Mouse (Mus musculus): ENCODE data around the gene Mmrn1. TPM values are rescaled to one million over a fixed set of nuclear protein-coding genes. Genes with fewer than 3 reads are reported as not detected.
"Not testable (repeated sequence)": the region's sequence is repeated elsewhere in the genome, so short reads cannot be mapped to it uniquely, and the experiment has no call there.

Gene Mmrn1
- total RNA-seq (2015) (0.73 and 1.9 TPM in 2 replicates), total RNA-seq (2017) (0.29 and 3.5 TPM in 2 replicates)

DNA sequence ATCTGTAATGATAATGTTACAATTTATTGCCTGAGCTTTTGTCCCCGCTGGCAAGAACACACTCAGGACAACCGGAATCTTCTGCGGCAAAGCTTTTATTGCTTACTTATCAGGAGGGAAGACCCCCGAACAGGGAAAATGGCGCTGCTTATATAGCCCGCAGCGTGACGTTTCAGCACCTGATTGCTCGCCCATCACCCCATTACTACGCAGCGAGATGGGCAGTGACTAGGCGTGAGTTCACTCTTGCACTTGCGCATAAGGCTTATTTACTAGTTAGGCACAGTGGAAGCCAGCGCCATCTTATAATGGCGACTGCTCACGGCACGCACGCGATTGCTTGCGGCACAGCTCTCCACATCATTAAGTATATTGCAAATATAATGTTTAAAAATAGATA, at the start of gene Mmrn1:
Mmrn1 (plus strand) TSS at position 301 of the 400 bp plus-strand sequence.
- ATAC-seq (replicated peaks; ENCODE audit: poor library complexity) = not testable (repeated sequence)

DNA sequence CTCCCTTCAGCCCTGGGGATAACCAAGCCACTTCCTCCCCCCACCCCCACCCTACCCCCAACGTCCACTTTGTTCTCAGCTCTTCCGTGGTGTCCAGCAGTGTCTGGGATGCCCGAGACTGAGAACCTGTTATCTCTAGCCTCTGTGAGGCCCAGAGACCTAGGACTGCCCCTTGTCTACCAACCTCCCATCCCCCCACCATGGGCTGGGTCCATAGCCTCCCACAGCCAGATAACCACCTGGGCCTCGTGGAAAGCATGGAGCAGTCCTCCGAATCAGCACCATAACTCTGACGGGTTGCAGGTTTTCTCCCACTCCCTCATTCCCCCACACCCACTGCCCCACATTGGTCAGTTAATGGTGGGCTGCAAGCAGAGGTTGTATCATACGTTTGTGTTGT, 44.4 kb upstream of the Mmrn1 start:
- ATAC-seq (replicated peaks; ENCODE audit: poor library complexity) = no peak

DNA sequence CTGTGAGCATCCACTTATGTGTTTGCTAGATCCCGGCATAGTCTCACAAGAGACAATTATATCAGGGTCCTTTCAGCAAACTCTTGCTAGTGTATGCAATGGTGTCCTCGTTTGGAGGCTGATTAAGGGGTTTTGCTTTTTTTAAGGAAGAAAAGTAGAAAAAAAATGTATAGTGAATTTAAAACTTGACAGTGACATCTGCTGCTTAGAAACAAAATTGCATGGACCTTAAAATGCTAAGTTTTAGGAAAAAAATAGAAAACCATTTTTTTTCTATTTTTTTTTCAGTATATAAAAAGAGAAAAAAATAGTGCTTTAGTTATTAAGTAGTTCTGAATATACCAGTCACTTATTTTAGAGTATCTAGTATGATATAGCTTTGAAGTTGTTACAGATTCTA, 43.2 kb upstream of the Mmrn1 start:
- no peak for ATAC-seq (replicated peaks; ENCODE audit: poor library complexity)

DNA sequence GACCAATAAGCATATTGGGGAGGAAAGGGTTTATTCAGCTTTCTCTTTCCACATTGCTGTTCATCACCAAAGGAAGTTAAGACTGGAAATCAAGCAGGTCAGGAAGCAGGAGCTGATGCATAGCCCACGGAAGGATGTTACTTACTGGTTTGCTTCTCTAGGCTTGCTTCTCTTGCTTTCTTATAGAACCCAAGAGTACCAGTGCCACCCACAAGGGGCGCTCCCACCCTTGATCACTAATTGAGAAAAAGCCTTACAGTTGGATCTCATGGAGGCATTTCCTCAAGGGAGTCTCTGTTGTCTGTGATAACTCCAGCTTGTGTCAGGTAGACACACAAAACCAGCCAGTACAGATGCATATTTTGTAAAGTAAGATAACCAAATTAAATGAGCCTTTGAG, 17.5 kb upstream of the Mmrn1 start:
- no peak for ATAC-seq (replicated peaks; ENCODE audit: poor library complexity)

DNA sequence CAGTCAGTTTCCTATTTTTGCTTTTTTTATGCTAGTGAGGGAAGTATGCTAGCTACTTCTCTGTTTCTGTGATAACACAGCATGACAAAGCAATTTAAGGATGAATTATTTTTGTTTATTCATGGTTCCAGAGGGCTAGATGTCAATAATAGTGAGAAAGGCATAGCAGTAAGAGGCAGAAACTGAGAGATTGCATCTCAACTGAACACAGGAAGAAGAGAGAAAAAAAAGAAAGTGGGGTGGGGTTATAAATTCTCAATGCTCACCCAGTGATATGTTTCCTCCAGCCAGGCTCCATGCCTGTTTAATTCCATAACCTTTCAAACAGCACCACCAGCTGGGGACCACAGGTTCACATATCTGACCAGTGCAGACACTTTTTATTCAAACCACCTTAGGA, 6.6 kb downstream of the Mmrn1 start:
- ATAC-seq (replicated peaks; ENCODE audit: poor library complexity) = peak; percentile 74

DNA sequence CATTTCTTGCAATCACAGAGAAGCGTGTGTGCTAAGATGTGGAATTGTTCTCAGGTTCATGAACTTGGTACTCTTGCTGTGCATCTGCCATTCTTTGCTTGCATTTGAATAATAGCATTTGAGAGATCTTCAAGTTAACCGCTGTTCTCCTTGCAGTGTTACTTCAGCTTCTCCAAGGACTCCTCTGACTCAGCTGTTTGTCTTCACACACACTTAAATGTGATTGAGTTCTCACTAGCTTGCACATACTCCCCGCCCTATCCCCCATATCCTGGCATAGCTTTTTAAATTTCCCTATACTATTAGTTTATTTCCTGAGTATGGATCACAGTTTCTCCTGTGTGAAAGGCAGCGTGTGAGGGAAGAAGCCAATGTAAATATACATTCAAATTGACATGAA, 10.1 kb downstream of the Mmrn1 start:
- ATAC-seq (replicated peaks; ENCODE audit: poor library complexity) = peak; percentile 2; the same call in 1 of the 2 replicates

DNA sequence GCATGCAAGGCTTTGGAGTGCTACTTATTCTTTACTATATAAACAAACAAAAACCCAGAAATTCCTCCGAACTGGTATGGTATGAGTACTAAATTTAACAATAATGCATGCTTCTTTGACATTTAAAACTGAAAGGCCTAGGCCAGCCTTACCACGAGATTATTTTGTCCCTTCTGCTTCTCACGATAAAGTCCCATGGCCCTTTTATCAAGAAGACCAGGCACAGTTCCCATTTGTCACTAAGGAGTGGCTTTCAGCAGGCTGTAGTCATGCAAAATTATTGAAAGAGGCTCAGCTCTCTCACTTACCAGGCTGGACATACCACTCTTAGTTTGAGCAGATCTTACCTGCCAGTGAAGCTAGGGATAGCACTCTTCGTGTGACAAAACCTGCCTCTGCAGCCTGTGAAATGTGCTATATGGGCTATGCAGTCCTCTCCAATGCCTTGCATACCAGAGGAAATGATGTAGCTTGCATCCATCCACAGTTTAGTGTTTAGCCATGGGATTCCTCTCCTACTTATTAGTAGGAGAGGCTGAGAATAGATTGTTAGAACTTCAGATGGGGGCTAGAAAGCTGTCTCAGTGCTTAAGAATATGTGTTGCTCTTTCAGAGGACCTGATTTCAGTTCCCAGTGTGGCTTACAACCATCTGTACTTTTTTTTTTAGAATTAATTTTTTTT, 10.8 kb downstream of the Mmrn1 start:
- peak; percentile 93 for ATAC-seq (replicated peaks; ENCODE audit: poor library complexity)

DNA sequence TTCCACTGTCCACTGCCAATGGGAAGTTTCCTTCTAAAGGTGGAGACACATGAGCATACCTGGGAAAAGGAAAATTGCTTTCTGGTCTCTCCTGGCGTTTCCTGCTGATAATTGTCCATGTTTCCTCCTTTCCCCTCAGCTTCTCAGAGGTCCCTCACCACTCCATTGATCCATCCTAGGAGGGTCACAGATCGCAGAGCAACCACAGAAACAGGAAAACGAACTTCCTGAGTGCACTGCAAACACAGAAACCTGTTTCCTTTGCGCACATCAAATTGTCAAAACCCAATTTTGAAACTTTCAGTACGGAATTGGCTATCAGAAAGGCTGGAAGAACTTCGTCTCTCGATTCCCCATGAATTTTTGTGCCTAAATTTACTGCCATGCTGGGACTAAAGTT, 19.4 kb downstream of the Mmrn1 start:
- no peak for ATAC-seq (replicated peaks; ENCODE audit: poor library complexity)

DNA sequence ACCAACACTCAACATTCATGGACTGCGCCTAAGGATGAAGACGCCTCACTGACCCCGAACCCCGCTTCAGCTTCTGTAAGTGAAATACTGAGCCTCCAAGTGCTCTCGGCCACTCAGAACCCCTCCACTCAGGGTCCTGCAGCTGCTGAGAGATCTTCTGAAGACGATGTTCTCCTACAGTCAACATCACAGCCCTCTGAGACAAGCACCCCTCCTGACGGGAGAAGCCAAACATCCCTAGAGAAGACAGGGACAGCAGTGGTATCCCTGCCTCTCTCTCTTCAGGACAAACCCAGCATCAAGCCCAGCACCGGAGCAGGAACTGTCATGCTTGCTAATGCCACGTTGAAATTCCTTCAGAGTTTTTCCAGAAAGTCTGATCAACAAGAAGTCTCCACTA, 19.8 kb downstream of the Mmrn1 start:
- ATAC-seq (replicated peaks; ENCODE audit: poor library complexity) = peak; percentile 38; the same call in 1 of the 2 replicates

DNA sequence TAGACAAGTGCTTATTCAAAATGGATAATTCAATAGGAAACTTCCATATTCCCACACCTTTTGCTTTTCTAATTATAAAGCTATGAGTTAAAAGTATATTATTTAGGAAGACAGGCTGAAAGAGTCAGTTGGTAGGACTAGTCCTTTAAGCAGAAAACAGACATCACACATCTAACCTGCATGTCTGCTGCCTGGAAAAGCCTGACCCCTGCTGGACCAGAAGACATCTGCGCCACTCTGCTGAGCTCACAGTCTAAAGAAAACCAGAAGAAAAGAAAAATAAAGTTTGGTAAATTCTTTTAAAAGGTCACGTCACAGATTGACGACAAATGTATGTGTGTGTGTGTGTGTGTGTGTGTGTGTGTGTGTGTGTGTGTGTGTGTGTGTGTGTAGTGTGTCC, 25.6 kb downstream of the Mmrn1 start:
- ATAC-seq (replicated peaks; ENCODE audit: poor library complexity) = peak; percentile 99

DNA sequence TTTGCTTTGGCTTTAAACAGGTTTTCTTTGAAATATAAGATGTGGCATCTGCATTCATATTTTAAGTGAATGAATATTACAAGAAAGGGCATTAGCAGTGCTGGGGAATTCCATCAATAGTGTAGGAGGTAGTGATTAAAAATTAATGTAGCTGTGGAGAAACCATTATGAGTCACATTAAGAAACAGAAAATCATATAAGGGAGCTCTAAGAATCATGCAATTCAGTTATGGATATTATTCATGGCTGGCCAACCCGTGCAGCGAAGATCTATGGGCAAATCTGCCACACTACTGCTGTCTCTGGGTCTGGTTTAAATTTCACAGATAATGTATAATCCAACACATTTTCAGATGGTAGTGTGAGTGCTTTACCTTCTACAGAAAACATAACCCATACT, 36.5 kb downstream of the Mmrn1 start:
- no peak for ATAC-seq (replicated peaks; ENCODE audit: poor library complexity)

DNA sequence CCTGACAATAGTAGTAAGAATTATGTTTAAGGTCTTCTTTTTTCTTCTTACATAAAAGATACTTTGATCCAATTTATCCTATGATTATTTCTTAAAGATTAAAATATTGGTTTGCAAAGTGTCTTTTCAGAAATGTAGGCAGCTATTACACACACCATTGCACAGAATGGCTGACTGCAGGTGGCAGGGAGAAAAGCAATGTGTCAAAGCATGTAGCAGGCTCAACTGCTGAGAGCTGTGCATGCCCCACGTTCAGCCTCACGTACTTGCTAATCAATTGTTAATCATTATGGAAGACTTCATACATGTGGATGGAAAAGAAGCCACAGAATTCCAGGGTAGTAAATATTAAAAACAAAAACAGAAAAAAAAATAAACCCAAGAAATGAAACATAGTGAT, 37.1 kb downstream of the Mmrn1 start:
- ATAC-seq (replicated peaks; ENCODE audit: poor library complexity) = no peak

DNA sequence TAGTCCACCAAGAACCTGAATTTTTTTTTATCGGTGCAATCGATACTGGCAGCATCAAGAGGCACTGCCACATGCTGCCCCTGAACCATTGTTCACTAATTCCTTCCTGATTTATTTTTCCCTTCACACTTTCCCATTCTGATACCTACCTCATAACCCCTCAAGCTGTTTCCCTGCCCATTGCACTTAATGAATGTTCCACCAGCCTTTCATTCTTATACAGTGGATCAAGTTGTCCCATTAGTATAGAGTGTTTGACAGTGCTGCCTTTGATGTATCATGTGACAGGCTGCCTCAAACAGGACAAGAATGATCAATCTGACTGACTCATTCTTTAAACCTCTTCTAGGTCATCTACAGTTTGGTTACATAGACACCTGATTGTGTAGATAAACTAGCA, 37.9 kb downstream of the Mmrn1 start:
- no peak for ATAC-seq (replicated peaks; ENCODE audit: poor library complexity)

DNA sequence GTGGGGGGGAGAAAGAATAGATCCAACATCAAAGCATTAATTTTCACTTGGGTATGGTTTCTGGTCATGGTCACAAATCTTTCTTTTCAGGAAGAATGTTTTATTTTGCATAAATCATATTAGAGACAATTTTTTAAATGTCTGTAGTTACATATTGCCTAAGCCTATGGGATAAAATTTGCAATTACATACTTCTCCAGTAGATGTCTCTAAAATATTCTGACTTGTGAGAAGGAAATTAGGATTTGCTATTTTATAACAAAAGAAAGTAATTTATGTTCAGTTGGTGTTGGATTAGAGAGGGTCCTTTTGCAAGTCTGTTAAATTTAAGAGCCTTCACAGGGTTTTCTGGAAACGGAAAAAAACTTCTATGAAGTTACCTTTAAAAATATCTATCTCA, 39.0 kb downstream of the Mmrn1 start:
- ATAC-seq (replicated peaks; ENCODE audit: poor library complexity) = no peak

DNA sequence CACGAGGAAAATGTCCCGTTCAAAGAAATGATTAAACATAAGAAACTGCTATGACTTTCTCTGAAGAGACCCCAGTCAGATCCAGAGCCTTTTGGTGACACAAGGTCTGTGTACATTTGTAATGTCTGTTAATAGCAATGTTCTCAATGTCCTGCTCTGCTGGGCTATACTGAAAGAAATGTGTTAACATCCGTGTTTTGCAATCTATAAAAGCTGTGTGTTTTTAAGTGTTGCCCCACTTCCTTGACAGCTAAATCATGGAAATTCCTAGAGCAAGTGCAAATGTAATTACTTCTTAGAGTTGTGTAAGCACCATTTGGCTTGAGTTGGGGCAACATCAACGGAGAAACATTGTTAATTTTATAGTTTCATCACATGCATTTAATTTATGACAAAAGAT, 42.2 kb downstream of the Mmrn1 start:
- ATAC-seq (replicated peaks; ENCODE audit: poor library complexity) = peak; percentile 92

DNA sequence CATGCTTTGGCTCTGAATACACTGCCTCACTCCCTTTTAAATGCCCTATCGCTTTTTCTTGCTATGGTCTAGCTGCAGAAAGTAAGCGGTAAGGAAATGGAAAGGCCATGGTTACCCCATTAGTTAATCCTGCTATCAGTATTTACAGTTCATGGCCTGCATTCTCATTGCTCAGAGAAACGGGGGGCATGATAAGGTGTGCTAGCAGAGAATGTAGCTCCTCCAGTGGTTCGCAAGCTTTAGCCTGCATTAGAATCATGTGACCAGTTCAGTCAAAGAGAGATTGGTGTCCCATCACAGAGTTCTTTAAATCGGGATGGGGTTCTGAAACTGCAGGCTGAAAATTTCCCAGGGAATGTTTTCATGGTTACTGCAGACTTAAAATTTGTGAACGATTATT, 44.6 kb downstream of the Mmrn1 start:
- no peak for ATAC-seq (replicated peaks; ENCODE audit: poor library complexity)

DNA sequence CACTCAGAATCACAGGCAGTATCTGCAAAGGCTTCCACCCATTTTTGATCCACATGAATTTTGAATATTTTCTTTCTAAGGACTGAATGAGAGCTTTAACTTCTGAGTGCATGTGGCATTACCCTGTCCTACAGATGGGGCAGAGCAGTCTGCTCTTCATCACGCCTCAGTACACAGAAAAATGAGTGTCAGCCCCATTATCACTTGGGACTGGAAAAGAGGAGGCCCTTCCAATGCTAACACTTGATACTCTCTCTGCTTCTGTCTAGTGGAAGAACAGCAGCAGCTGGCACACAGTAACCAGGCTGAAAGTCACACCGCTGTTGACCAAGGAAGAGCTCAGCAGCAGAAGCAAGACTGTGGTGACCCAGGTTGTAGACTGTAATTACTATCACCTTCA, 46.0 kb downstream of the Mmrn1 start:
- ATAC-seq (replicated peaks; ENCODE audit: poor library complexity) = no peak

DNA sequence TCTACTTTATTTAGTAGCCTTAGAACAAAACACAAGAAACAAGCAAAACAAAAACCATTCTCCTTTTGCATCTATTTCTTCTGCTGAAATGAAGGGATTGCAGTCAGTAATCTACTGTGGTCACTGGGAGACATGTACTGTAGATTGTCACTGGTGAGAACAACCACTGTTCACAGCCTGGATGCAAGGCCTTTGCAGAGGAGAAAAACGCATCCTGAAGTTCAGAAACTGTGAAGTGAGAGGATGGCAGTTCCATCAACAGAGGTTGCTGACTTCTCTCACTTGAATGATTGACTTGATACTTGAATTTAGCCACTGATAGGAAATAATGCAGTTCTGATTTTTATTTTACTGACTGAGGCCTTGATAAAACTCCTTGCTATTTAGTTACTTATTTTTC, 53.8 kb downstream of the Mmrn1 start:
- no peak for ATAC-seq (replicated peaks; ENCODE audit: poor library complexity)

DNA sequence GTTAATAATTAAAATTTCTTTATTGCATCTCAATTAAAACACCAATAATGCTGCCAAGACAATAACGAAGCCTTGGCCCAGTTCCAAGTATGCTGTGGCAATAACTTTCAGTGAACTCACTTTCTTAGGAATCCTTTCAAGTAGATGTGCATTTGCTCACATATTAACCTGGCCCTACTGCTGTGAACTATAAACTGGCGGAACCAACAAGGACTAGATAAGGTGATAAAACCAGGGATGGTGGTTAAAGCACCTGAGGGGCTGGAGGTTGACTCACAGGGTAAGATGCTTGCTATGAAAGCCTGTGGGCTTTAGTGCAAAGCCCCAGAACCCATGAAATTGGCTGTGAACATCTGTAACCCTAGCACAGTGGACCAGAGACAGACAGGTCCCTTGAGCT, 54.3 kb downstream of the Mmrn1 start:
- no peak for ATAC-seq (replicated peaks; ENCODE audit: poor library complexity)

DNA sequence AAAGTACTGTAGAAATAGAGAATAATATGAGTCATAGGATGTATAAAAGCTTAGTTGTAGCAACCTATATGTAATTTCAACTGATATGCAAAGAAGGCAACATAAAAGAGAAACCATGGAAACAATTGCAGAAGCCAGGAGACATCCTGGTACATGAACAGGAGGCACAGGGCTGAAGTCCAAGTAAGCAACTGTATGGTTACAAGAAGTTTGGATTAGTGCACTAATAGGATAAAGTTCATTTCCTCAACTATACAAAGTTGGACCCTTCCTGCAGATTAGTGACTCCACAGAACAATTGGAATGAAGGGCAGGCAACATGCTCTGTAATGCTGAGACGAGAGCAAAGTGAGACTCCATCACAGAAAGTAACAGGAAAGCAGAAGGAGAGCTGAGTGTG, 59.6 kb downstream of the Mmrn1 start:
- ATAC-seq (replicated peaks; ENCODE audit: poor library complexity) = no peak

DNA sequence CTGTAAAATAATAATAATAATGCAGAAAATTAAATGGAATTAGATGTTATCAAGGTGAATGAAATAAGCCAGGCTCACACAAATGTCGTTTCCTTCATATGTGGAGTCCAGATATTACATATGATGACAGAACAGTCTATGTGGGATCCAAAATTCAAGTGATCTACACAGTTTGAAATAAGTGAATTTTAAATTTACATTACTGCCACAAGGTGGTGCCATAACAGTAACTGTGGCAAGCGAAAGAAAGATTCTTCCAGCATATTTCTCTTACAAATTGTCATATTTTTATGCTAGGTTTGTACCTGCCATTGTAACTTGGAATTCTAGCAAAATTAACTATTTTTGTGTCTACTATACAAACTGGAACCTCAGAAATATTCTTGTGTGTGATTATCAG, 61.1 kb downstream of the Mmrn1 start:
- ATAC-seq (replicated peaks; ENCODE audit: poor library complexity) = peak; percentile 71

DNA sequence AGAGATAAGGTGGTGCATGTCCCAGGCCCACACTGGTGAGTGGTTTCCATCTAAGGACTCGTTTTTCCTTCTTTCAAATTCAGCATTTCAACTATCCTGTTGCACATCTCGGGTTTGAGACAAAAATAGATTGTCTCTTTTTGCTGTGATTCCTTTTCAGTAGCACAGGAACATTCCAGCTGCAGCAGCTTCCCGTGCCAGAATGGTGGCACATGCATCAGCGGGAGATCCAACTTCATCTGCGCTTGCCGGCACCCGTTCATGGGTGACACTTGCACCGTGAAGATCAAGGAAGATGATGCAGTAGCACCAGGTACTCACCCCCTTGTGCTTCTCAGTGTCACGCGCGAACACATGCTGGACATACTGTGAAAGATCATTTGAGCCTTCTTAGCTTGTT, 62.1 kb downstream of the Mmrn1 start:
- no peak for ATAC-seq (replicated peaks; ENCODE audit: poor library complexity)

DNA sequence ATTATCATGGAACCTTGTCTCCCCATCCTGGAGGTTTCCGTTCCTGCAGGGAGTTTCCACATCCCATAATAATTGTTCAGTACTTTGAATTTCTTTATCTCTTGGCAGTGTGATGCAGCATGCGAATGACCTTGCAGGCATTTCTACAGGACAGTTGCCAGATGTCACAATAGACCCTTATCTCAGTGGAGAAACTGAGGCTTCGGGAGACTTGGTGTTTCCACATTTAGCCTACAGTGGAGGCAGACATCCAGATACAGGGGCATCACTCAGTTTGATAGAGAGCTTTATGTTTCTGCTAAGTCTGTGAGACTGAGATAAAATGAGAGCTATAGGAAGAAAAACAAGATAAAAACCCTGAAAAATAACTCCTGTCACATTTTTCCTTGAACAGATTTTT, 63.0 kb downstream of the Mmrn1 start:
- ATAC-seq (replicated peaks; ENCODE audit: poor library complexity) = no peak

Data from megakaryocyte progenitor cell, adult 5-6 weeks (primary cell).